Mouse (Mus musculus): ENCODE data around the gene Bard1. TPM values are rescaled to one million over a fixed set of nuclear protein-coding genes. Genes with fewer than 3 reads are reported as not detected.

Gene Bard1
- total and polyA plus RNA-seq, 2 experiments from 2014 or later, result 0.66 to 5.6 TPM

DNA sequence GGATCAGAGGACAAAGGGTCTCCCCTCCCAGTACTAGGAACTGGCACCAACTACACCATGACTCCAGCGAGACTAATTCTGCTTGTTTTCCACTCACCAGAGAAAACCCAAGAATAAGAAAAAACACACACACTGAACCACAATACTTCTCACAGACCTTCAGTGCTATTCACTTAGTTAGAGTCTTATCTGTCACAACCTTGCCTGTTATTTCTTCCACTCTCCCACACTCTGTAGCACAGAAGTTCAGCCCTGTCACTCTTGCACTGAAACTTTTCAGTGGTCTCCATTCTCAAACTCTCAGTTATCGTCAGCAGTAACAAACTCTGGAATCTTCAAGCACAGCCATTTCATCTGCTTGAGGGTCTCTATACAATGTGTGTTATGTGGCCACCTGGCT, 50.2 kb downstream of the Bard1 start:
- H3K27ac ChIP-seq (ENCODE audit: low read depth), result no peak overlapping the region
- no peak for ATAC-seq (ENCODE audit: insufficient read depth, low read depth)
- TF ChIP-seq CTCF (IDR thresholded peaks at IDR 0.05; ENCODE audit: low read depth), result no peak
- no peak for TF ChIP-seq EP300 (IDR thresholded peaks at IDR 0.05; ENCODE audit: low read depth)
- no peak overlapping the region for H3K9ac ChIP-seq (replicated peaks; ENCODE audit: low read depth, low read length)
- H3K4me1 ChIP-seq (ENCODE audit: control insufficient read depth, insufficient read depth), result no peaks in the 10 kb centered on the region
- 58% methylated on average over 2 of the region's 2 CpGs for WGBS
- H3K9me3 ChIP-seq (replicated peaks; ENCODE audit: control insufficient read depth, low read length), result no peaks in the 10 kb centered on the region
- H3K36me3 ChIP-seq (replicated peaks; ENCODE audit: control insufficient read depth, insufficient read depth, low read length), result 0 out of 2 replicates have a peak, but pooled peaks cover 9% of the 10 kb centered on the region
- no peak overlapping the region for H3K4me2 ChIP-seq (ENCODE audit: low read depth, low read length)
- H3K27me3 ChIP-seq (ENCODE audit: control insufficient read depth, insufficient read depth, low read length), result no peaks in the 10 kb centered on the region
- no peak overlapping the region for H3K4me3 ChIP-seq (ENCODE audit: low read depth, low read length)
- no peak for DNase-seq (ENCODE audit: low spot score)

DNA sequence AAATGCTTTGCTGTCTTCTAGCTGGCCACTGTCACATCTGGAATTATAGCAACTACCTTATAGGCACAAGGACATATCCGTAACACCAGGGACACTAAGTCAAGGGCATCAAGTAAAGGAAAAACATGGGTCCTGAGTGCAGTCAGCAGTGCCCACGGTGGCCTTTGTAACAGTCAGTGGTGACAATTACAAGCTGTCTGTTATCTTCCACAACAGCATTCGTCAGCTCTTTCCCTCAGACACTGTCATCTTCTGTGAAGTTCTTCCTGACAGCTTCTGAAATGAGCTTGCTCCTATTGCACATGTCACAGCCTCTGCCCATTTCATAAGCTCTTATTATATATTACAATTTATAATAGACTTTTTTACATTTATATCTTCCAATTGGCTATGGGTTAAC, 50.7 kb downstream of the Bard1 start:
- no peaks in the 10 kb centered on the region for H3K9me3 ChIP-seq (replicated peaks; ENCODE audit: control insufficient read depth, low read length)
- H3K4me3 ChIP-seq (ENCODE audit: low read depth, low read length), result no peak overlapping the region
- H3K9ac ChIP-seq (replicated peaks; ENCODE audit: low read depth, low read length), result no peak overlapping the region
- H3K27ac ChIP-seq (ENCODE audit: low read depth), result no peak overlapping the region
- 0 out of 2 replicates have a peak, but pooled peaks cover 9% of the 10 kb centered on the region for H3K36me3 ChIP-seq (replicated peaks; ENCODE audit: control insufficient read depth, insufficient read depth, low read length)
- H3K27me3 ChIP-seq (ENCODE audit: control insufficient read depth, insufficient read depth, low read length), result no peaks in the 10 kb centered on the region
- TF ChIP-seq CTCF (IDR thresholded peaks at IDR 0.05; ENCODE audit: low read depth) (no peak), EP300 (IDR thresholded peaks at IDR 0.05; ENCODE audit: low read depth) (no peak)
- no peaks in the 10 kb centered on the region for H3K4me1 ChIP-seq (ENCODE audit: control insufficient read depth, insufficient read depth)
- DNase-seq (ENCODE audit: low spot score), result peak; percentile 17
- peak; percentile 50 for ATAC-seq (ENCODE audit: insufficient read depth, low read depth)
- no peak overlapping the region for H3K4me2 ChIP-seq (ENCODE audit: low read depth, low read length)
- WGBS, result 47% methylated on average over 3 of the region's 3 CpGs

DNA sequence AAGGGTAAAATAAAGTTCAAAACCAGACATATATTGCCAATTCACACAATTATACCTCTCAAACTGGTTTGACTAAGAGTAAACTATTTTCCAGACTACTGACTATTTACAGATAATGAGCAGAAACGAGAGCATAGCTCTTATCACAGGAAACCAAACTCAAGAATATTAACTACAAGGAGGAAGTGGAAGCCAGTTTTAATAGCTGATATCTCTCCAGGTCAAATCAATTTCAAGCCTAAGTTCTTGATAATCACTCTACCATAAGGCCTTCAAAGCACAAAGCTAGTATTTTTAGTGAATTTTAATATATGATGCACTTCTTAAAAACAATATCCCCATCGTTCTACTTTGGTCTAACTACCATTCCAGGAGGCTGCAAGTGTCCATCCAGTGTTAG, 57.8 kb downstream of the Bard1 start:
- no peaks in the 10 kb centered on the region for H3K9me3 ChIP-seq (replicated peaks; ENCODE audit: control insufficient read depth, low read length)
- DNase-seq (ENCODE audit: low spot score), result no peak
- H3K27me3 ChIP-seq (ENCODE audit: control insufficient read depth, insufficient read depth, low read length), result no peaks in the 10 kb centered on the region
- H3K4me3 ChIP-seq (ENCODE audit: low read depth, low read length), result no peak overlapping the region
- TF ChIP-seq EP300 (IDR thresholded peaks at IDR 0.05; ENCODE audit: low read depth) (no peak), CTCF (IDR thresholded peaks at IDR 0.05; ENCODE audit: low read depth) (no peak)
- H3K36me3 ChIP-seq (replicated peaks; ENCODE audit: control insufficient read depth, insufficient read depth, low read length), result peaks cover 3% of the 10 kb centered on the region; the same call in 1 of the 2 replicates
- no peak overlapping the region for H3K9ac ChIP-seq (replicated peaks; ENCODE audit: low read depth, low read length)
- ATAC-seq (ENCODE audit: insufficient read depth, low read depth), result no peak
- H3K4me2 ChIP-seq (ENCODE audit: low read depth, low read length), result no peak overlapping the region
- H3K4me1 ChIP-seq (ENCODE audit: control insufficient read depth, insufficient read depth), result no peaks in the 10 kb centered on the region
- 63% methylated on average over 2 of the region's 2 CpGs for WGBS
- no peak overlapping the region for H3K27ac ChIP-seq (ENCODE audit: low read depth)

DNA sequence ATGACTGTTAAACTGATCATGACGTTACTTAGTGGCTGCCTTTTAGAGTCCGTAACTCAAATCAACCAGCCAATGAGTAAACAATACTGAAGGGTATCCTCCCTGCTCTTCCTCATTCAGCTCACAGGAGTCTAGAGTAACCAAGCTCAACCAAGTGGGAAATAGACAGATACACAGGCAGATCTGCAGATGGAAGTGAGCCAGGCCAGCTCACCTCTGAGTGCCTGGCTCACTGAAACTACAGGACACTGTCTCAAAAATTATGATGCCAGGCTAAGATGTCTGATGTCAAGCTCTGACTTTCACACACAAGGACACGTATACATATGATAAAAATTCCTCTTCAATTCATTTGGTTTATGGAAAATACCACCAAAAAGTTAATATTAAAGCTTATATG, 59.0 kb downstream of the Bard1 start:
- WGBS, result 89% methylated on average over 3 of the region's 3 CpGs
- no peak overlapping the region for H3K4me2 ChIP-seq (ENCODE audit: low read depth, low read length)
- TF ChIP-seq EP300 (IDR thresholded peaks at IDR 0.05; ENCODE audit: low read depth) (no peak), CTCF (IDR thresholded peaks at IDR 0.05; ENCODE audit: low read depth) (no peak)
- H3K9ac ChIP-seq (replicated peaks; ENCODE audit: low read depth, low read length), result no peak overlapping the region
- no peaks in the 10 kb centered on the region for H3K4me1 ChIP-seq (ENCODE audit: control insufficient read depth, insufficient read depth)
- no peak for DNase-seq (ENCODE audit: low spot score)
- H3K27ac ChIP-seq (ENCODE audit: low read depth), result no peak overlapping the region
- H3K9me3 ChIP-seq (replicated peaks; ENCODE audit: control insufficient read depth, low read length), result no peaks in the 10 kb centered on the region
- no peak overlapping the region for H3K4me3 ChIP-seq (ENCODE audit: low read depth, low read length)
- H3K36me3 ChIP-seq (replicated peaks; ENCODE audit: control insufficient read depth, insufficient read depth, low read length), result peaks cover 3% of the 10 kb centered on the region; the same call in 1 of the 2 replicates
- ATAC-seq (ENCODE audit: insufficient read depth, low read depth), result no peak
- no peaks in the 10 kb centered on the region for H3K27me3 ChIP-seq (ENCODE audit: control insufficient read depth, insufficient read depth, low read length)

DNA sequence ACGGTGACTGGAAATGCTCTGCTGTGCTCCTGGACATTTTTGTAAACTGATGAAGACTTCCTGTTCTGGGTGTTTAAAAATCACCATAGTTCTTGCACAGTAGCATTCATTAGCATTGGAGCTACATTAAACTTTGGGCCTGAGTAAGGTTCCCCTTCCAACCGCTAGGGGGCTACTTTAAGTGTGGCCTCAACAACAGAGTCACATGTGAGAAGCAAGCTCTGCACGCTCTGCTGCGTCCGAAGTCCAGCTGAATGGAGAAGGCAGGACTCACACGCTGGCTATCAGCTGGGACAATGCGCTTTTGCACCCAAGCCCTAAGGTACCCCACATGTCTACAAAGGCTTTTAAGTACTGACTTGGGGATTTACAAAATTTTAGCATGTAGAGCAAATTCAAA, 65.9 kb downstream of the Bard1 start:
- Histone ChIP-seq H3K9me3 (replicated peaks; ENCODE audit: control insufficient read depth, low read length) (no peaks in the 10 kb centered on the region), H3K36me3 (replicated peaks; ENCODE audit: control insufficient read depth, insufficient read depth, low read length) (no peaks in the 10 kb centered on the region), H3K27me3 (ENCODE audit: control insufficient read depth, insufficient read depth, low read length) (no peaks in the 10 kb centered on the region), H3K4me2 (ENCODE audit: low read depth, low read length) (no peak overlapping the region), H3K4me3 (ENCODE audit: low read depth, low read length) (no peak overlapping the region), H3K27ac (ENCODE audit: low read depth) (no peak overlapping the region), H3K9ac (replicated peaks; ENCODE audit: low read depth, low read length) (no peak overlapping the region), H3K4me1 (ENCODE audit: control insufficient read depth, insufficient read depth) (no peaks in the 10 kb centered on the region)
- peak; percentile 51 for TF ChIP-seq CTCF (IDR thresholded peaks at IDR 0.05; ENCODE audit: low read depth)
- no peak for TF ChIP-seq EP300 (IDR thresholded peaks at IDR 0.05; ENCODE audit: low read depth)
- 64% methylated on average over 7 of the region's 7 CpGs for WGBS
- DNase-seq (ENCODE audit: low spot score) (no peak), ATAC-seq (ENCODE audit: insufficient read depth, low read depth) (no peak)

DNA sequence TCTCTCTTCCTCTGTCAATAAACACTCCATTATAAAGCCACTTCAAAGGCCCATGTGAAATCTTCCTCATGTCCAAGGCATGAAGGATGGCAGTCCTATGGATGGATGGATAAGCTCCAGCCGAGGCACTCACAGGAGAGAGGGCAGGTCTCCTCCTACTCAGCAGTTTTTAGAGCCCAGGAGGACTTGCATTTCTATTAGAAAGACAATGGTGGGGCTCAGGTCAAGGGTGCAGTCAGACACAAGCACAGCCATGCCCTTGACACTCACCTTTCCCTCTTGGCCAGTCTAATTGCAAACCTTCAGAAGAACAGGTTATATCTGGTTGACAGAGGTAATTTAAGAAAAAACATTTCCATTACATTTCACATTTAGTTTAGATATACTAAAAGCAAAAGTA, 67.4 kb downstream of the Bard1 start:
- DNase-seq (ENCODE audit: low spot score), result no peak
- H3K4me1 ChIP-seq (ENCODE audit: control insufficient read depth, insufficient read depth), result no peaks in the 10 kb centered on the region
- no peak overlapping the region for H3K4me3 ChIP-seq (ENCODE audit: low read depth, low read length)
- peaks cover 1% of the 10 kb centered on the region for H3K36me3 ChIP-seq (replicated peaks; ENCODE audit: control insufficient read depth, insufficient read depth, low read length)
- no peak for ATAC-seq (ENCODE audit: insufficient read depth, low read depth)
- no peak overlapping the region for H3K4me2 ChIP-seq (ENCODE audit: low read depth, low read length)
- TF ChIP-seq CTCF (IDR thresholded peaks at IDR 0.05; ENCODE audit: low read depth) (no peak), EP300 (IDR thresholded peaks at IDR 0.05; ENCODE audit: low read depth) (no peak)
- no peak overlapping the region for H3K27ac ChIP-seq (ENCODE audit: low read depth)
- no peak overlapping the region for H3K9ac ChIP-seq (replicated peaks; ENCODE audit: low read depth, low read length)
- 65% methylated on average over 1 of the region's 1 CpGs for WGBS
- H3K27me3 ChIP-seq (ENCODE audit: control insufficient read depth, insufficient read depth, low read length), result no peaks in the 10 kb centered on the region
- H3K9me3 ChIP-seq (replicated peaks; ENCODE audit: control insufficient read depth, low read length), result no peaks in the 10 kb centered on the region
